Mouse (Mus musculus) erythroblast, embryonic 14.5 days (primary cell): ENCODE results near the gene Camk2d.

Source experiments
- GATA1 ChIP-seq: IDR thresholded peaks from 2 replicates; pipeline ENCODE4 v1.6.1; 2012; ENCODE audit warnings: low read length, inconsistent platforms, mixed read lengths
- TAL1 ChIP-seq: IDR thresholded peaks from 3 replicates; pipeline ENCODE4 v1.6.1; 2012; ENCODE audit warnings: low read length, inconsistent platforms, mixed read lengths

DNA sequence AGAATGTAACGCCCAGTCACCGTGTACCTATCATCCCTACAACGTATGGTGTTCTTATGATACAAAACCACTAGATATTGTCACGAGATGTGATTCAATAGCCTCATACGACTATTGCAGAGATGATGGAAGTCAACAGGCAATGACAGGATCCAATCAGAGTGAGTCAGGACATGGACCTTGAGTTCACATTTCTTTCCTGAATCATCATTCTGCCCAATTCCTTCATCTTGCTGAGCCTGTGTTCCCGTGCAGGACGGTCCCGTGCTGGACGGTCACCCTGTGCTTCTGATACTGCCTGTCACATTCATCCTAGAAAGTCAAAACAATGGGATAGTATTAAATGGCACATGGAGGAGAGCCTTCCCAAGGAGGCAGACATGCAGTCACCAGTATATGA, 181.0 kb downstream of the Camk2d start:
- no peak for TF ChIP-seq GATA1
- no peak for TF ChIP-seq TAL1
